Mouse (Mus musculus) lung, adult 2 months (tissue): ENCODE results near the gene Zbtb20.

ENCODE experiments used
- CTCF ChIP-seq: fragments of 200-500 bp; IDR thresholded peaks from 2 replicates; pipeline ENCODE4 v1.5.1; 2011; ENCODE audit warnings: mild to moderate bottlenecking, low read length, control low read depth; ENCODE audit not compliant: insufficient read depth
- POLR2A ChIP-seq: fragments of 200-500 bp; IDR thresholded peaks from 2 replicates; pipeline ENCODE4 v1.6.1; 2011; ENCODE audit warnings: low read depth, mild to moderate bottlenecking, control low read depth, low read length, borderline replicate concordance; ENCODE audit errors: extremely low read depth

GRCm38 (mm10) chr16:43247026-43247425, 371.3 kb downstream of the Zbtb20 start:
- no peak for TF ChIP-seq POLR2A
- no peak for TF ChIP-seq CTCF
